Mouse (Mus musculus): ENCODE data around the gene Cst6.

Cst6 gene

DNA sequence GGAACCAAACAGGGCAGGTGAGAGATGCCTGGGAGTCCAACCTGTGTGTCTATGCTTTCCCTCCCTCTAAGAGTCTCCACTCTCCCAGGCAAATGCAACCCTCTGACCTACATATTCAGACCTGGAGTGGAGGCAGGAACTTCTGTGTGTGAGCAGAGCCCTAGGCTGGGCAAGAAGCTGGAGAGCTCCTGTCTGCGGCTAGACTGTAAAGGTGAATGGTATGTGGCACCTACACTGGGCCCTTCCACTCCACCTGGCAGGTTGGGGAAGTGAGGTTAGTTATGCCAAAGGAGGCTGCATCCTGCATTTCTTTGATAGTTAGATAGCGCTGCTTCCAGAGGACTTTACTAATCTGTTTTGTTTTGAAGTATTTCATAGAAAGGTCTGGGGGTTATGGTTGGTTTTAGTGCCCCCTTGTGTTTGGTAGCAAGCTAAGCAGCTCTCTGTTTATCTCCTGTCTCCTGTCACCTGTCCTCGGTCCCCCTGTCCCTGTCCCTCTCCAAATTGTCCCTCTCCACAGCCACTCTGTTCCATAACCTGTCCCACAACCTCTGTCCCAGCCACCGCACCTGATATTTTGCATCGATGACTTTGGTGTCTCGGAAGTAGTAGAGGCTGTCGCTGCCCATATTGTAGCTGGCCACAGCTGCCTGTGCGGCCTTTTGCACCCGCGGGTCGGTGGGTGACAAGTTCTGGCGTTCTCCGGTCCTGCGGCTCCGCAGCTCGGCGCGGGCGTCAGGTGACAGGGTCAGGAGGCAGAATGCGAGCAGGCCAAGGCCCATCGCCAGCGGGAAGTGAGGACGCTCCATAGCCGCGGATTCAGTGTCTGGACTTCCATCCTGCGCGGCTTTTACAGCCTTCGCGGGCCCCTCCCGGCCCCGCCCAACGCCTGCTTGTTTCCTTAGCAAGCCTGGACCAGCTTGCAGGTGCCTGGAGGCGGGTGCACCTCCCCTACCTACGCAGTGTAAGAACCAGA is 560 bp downstream of the Cst6 start:
- DNase-seq (ENCODE audit: low spot score in 2 of 2): peak in 1 of 2 experiments; percentile 2

DNA sequence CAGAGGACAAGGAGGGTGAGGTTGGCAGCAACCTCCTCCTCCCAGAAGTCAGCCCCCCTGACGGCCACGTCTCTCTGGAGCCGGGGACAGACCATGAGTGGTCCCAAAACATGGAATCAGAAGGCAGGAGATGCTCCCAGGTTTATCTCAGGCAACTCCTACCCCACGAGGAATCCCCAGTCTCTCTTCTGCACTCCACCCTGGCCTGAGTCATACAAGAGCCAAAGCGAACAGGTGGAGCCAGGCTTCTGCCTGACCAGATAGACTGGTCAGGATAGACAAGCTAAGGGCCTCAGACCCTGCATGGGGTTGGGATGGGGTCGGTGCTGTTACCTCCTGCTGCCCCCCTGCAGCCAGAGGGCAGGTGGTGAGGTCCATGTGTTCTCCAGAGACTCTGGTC is 1.3 kb downstream of the Cst6 start:
- no peak for DNase-seq (ENCODE audit: low spot score in 2 of 2)

DNA sequence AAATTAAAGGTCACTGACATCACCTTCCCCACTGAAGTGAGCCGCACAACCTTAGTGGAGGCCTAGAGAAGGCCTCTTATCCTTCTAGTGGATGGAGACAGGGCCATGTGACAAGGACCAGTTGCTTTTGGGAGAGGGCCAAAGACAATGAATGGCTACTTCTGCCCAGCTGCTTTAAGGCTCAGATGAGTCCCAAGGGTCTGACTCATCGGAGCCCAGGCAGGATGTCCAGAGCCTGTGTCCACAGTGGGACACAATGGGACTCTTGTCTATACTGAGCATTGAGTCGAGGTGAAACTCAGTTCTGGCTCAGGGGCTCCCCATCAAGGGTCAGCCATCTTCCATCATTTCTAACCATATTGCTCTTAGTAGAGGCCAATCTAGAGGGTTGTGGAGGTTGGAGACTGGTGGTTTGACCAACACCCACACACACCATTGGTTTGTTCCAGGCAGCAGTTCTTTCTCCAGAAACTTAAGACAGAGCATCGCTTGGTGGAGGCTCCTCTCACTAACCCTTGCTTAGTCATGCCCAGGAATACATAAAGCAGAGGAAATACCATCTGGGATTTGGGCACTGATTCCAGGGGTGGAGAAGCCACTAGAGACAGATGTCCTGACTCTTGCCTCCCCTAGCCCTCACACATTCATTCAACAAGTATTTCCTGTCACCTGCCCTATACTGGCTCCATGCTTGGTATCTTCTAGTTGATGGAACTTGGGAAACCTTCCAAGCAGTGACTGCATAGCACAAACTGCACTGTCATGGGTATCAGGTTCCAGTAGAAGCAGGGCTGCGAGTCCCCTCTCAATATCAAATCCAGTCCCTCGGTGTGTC is 3.9 kb downstream of the Cst6 start:
- no peak for DNase-seq (ENCODE audit: low spot score in 2 of 2)

DNA sequence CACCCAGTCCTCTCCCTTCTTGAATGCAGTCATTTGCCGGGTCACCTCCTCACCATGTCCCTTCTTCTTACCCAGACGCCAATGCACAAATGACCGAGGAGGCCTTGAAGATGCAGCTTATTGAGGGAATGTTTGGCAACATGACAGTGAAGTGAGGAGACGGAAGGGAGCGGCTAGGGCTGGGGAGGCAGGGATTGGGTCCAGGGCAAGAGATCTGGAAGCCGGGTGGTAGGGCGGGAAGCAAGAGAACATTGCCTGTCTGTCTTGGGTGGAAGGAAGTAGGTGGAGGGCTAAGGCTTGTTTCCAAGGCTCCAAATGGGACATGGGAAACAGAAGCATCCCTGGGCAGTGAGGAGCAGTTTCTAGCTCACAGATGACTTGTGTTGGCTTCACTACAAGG is 8.0 kb downstream of the Cst6 start:
- DNase-seq (ENCODE audit: low spot score in 2 of 2): no peak

DNA sequence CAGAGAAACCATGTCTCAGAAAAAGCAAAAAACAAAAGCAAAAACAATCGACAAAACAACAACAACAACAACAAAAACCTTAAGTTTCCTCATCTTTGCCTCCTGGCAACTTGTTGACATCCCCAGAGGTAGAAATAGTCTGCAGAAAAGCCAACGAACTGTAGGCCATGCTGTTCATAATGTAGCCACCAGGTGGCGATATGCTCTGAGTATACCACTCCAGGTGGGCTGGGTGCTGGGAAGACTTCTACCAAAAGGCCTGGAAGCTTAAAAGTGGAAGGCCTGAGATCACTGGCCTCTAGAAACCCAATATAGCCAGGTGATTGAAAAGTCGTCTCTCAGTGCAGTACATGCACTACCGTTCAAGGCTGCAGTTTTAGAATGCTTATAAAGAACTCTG is 11.4 kb downstream of the Cst6 start:
- DNase-seq (ENCODE audit: low spot score in 2 of 2): peak; percentile 52 to 54

DNA sequence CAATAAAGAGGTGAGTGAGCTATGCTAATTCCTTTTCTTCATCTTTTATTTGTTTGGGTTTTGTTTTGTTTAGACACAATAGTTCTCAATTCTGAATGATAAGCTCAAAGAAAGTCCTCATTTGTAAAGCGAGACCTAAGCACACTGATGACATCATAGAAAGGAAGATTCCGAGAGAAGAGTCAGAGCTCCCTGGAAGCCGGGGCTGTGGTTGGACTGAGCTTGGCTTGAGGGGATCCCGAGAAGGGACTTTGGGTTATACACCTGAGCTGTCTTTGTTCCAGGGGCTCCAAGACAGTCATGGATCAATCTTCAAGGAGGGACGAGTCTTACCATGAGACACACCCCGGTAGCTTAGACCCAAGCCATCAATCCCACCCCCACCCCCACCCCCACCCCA is 13.9 kb downstream of the Cst6 start, which contains the start of gene Catsper1:
Gene Catsper1 (plus strand): TSS at position 301 of the 400 bp plus-strand sequence.
- DNase-seq (ENCODE audit: low spot score in 2 of 2): no peak

DNA sequence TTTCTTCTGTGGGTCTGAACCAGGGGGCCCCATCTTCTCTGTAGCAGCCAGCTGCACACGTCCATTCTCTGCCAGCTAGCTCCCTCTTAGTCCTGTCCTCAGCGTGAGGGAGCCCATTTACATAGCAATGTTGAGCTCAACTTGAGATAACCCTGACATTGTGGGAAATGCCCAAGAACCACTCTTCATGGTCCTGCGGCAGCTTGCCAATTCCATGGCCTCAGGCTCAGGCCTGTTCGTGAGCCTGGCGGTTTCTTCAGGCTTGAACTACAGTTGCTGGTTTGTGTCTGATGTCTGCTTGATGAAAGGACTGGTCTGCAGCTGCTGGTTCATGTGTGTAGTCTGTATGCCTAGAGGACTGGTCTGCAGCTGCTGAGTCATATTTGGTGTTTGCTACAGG is 14.6 kb downstream of the Cst6 start:
- DNase-seq (ENCODE audit: low spot score in 2 of 2): no peak

DNA sequence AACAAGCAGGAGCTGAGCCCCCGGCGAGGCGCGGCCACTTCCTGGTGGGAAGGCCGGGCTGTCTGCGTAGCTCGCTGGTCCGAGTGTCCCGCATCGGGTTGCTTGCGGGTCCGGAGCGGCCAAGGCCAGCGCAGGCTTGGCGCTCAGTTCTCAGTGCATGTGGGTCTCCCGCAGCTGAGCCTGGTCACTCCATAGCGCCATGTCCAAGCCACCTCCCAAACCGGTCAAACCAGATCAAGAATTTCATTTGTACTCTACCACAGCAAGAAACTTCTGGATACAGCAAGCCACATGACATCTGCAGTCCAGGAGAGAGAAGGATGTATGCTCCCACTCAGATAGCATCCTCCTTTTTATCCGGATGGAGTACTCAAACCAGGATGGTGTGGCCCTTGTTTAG is 21.4 kb downstream of the Cst6 start:
- DNase-seq (ENCODE audit: low spot score in 2 of 2): no peak

DNA sequence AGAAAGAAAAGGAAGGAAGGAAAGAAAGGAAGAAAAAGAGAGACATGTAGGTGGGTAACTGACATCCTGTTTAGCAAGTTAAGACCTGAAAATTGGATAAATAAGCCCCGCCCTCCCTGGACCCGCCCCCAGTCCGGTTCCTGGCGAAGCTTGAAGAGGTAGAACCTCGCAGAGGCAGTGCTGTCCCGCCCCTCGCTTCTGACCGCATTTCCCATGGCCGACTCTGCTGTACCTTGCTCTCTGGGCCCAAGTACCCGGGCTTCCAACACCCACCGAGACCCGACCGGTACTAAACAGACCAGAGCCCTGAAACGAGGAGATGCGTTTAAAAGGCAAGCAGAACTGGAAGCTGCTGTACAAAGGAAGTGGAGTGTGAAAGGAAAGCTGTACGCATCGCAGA is 25.6 kb downstream of the Cst6 start:
- no peak for DNase-seq (ENCODE audit: low spot score in 2 of 2)

DNA sequence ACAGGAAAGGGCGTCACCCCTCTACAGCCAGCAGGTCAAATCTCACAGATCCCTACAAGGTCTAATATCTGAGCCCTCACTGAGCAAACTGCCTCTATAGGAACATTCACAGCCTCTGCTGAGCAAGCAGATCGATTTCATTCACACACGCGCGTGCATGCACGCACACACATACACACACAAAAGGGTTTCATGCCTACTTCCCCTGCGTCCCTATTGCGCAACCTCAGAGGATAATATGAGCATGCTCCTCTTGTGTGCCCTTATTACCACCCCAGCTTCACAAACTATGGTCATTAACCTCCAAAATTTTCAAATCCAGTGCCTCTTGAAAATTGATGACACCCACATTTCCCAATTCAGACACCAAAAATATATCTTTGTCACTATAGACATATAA is 36.2 kb downstream of the Cst6 start:
- no peak for DNase-seq (ENCODE audit: low spot score in 2 of 2)

DNA sequence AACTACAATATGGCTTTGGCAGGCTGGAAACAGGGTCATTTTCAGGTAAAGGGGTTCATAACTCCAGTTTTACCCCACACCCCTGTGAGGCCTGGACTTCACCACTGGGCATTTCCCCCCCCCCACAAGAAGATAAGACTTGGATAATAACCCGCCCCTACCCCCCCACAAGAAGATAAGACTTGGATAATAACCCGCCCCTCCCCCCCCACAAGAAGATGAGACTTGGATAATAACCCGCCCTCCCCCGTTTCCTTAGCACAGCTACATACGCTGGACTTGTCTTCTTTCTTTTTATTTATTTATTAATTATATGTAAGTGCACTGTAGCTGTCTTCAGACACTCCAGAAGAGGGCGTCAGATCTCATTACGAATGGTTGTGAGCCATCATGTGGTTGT is 40.3 kb downstream of the Cst6 start:
- DNase-seq (ENCODE audit: low spot score in 2 of 2): no peak

DNA sequence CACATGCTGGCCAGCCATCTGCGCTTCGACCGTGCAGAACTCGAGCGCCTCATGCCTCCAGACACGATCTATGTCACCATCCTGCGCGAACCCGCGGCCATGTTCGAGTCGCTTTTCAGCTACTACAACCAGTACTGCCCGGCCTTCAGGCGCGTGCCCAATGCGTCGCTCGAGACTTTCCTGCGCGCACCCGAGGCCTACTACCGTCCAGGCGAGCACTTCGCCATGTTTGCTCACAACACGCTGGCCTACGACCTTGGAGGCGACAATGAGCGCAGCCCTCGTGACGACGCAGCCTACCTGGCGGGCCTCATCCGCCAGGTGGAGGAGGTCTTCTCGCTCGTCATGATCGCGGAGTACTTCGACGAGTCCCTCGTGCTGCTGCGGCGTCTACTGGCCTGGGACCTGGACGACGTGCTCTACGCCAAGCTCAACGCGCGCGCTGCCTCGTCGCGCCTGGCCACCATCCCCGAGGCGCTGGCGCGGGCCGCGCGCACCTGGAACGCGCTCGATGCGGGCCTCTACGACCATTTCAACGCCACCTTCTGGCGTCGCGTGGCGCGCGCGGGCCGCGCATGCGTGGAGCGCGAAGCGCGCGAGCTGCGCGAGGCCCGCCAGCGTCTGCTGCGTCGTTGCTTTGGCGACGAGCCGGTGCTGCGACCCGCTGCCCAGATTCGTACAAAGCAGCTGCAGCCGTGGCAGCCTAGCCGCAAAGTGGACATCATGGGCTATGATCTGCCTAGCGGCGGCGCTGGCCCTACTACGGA is 42.2 kb downstream of the Cst6 start:
- DNase-seq (ENCODE audit: low spot score in 2 of 2): no peak

DNA sequence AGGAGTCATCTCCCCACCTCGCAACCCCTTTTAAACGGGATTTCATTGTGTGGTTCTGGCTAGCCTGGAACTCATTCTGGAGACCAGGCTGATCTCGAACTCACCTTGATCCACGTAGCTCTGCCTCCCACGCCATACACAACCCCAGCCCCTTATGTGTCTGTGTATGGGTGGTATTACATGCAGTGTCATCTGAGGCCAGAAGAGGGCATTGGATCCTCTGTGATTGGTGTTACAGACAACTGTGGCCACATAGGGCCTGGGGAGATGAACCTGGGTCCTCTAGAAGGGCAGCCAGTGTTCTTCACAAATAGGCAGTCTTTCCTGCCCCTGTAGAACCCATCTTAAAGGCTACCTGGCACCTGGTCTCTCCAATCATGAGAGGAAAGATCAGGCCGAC is 43.1 kb downstream of the Cst6 start:
- no peak for DNase-seq (ENCODE audit: low spot score in 2 of 2)

DNA sequence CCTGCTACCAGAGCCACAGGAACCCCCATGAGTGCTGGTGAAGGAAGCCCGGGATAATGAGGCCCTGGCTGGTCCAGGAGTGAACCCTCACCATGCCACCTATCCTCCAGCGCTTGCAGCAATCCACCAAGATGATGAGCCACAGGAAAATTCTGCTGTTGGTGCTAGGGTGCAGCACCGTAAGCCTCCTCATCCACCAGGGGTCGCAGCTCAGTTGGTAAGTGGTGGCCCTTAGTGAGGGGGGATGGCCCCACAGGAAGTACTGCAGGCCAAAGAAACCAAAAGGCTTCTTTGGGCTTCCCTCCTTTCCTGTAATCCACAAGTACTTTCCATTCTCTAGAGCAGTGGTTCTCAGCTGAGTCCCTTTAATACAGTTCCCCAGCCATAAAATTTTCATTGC is 46.9 kb downstream of the Cst6 start:
- DNase-seq (ENCODE audit: low spot score in 2 of 2): no peak

DNA sequence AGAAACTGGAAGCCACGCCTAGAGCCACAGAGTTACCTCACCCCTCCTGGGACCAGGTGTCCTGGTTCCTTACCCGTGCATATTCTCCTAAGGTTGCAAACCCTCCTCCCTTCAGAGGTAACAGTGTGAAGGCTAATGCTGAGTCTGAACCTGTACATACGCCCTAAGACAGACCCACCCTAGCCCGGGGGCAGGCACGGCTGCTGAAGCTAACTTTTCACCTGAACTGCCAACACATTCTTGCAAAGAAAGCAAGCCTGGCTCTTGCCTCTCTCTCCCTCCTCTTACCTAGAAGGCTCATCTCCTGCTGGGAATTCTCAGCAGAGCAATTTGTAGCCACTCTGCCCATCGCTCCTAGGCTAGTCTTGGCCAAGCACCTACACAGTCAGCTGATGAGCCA is 48.8 kb downstream of the Cst6 start:
- DNase-seq (ENCODE audit: low spot score in 2 of 2): no peak

DNA sequence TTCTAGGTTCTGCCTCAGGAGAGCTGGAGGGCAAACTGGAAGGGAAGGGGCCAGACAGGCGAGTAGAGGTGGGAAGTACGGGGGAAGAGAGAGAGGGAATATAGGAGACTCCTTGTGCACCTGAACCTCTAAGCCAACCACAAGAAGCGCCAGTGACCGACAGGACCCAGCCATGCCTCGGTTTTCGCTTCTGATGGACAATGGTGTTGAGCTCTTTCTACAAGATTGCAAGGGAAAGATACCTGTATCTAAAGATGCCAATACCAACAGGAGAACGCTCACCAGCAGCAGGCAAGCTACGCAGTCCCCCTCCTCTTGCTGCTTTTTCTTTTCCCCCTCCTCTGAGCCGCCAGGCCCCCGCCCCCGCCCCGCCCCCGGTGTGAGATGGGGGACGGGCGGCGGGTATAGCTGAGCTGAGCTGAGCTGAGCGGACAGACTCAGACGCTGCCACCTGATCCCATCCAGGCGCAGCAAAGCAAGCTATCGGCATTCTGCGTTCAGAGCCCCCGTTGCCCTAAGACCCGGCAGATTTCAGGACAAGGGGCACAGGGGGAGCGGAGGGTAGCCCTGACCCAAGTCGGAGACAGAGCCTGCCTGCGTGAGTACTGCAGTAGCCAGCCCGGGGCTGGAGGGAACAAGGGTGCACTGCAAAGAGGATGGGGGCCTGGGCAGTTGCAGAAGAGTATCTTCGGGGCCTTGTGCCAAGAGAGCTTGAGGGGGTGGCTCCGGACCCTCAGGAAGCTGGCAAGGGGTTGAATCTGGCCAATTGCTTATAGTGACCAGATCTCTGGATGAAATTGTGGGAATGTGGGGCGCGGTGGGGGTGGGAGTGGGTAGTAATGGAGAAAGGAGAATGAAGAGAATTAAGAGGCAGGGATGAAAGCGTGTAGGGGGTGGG is 51.2 kb downstream of the Cst6 start, which contains the start of gene Gal3st3:
Gene Gal3st3 (plus strand): TSS at position 429 of the 898 bp plus-strand sequence.
- peak; percentile 30 to 54 for DNase-seq (ENCODE audit: low spot score in 2 of 2)

DNA sequence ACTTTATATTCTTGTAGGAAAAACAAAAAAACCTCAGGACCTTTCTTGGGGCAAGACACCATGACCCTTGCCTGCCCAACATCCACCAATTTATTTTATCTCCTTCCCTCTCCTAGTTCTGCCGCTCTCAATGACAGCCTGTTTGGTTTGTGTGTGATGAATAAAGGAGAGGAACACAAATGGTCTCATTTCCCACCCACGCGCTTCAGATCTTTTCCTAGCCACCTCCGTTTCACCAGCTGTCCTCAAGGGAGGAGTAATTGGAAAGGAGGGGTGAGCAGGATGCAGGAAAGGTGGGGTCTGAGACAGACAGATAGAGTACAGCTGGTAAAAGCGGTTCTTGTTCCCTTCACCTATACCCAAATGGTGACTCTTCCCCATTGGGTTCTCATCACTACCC is 52.7 kb downstream of the Cst6 start:
- DNase-seq (ENCODE audit: low spot score in 2 of 2): peak; percentile 55 to 73

DNA sequence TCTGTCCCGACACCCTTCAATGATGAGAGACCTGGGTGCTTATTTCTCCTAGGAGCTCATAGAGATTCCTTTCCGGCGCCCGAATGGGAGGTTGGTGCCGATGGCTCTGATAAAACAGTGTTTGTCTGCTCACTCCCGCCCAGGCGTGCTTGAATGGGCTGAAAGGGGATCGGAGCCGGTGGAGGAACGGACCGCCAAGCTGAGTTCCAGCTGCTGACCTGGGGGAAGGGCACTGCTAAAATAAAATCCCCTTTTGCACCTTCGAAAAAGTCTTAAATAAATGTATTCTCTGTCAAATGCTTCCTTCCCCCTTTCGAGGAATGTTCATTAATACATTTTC is 53.7 kb downstream of the Cst6 start:
- no peak for DNase-seq (ENCODE audit: low spot score in 2 of 2)

DNA sequence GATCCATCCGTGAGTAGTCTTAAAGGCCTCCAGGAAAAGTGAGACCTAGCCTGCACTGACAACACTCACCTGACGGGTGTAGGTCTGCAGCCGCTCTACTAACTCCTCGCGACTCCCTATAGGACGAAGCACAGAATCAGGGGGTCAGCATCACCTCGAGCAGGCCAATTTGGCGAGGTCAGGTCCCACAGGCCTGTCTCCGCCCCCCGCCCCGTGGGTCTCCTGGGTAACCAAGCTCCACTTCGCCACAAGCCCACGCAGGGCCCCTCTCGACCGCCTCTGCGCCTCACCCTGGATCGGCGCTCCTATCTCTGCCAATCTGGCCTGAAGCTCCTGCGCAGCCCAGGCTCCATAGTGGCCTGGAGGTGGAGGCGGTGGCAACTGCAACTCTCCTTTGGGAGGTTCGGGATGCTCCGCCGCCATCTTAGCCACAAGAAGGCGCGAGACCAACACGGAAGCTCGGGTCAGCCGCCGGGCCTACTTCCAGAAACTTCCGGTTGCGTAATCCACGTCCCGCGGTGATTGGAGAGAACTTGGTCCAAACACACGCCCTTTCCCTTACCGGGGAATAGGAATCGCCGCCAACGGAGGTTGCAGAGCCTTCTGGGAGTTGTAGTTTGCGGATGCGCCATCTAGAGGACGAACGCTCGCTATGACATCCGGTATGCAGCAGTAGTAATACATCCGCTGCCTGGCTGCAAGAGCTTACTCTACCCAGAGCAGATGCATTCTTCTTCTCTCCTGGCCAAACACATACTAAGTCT is 54.2 kb downstream of the Cst6 start, which contains the start of gene Sf3b2:
Gene Sf3b2 (minus strand): TSS at position 484 of the 764 bp plus-strand sequence.
- DNase-seq (ENCODE audit: low spot score in 2 of 2): peak; percentile 98 to 99
